Mouse (Mus musculus) liver, postnatal 0 days (tissue): ENCODE measurements around the gene Rgr.

Experiments
- CTCF ChIP-seq: sonication (generic); IDR thresholded peaks from 2 replicates; pipeline ENCODE4 v1.5.1; 2016; ENCODE audit warnings: antibody characterized with exemption, low read depth
- EP300 ChIP-seq: IDR thresholded peaks from 2 replicates; pipeline ENCODE4 v1.6.1; 2016; ENCODE audit warnings: antibody characterized with exemption, low read depth, mild to moderate bottlenecking

GRCm38 (mm10) chr14:37064849-37065248 lies 16.1 kb upstream of the Rgr start:
- no peak for TF ChIP-seq CTCF
- no peak for TF ChIP-seq EP300
